Mouse (Mus musculus) limb, embryonic 11.5 days (tissue): ENCODE measurements around the gene Vax1. TPM values are rescaled to one million over a fixed set of nuclear protein-coding genes. Genes with fewer than 3 reads are reported as not detected.

Experiments used
- ATAC-seq: fragments of 200-750 bp; cut with Nextera tagmentation; 2 replicates; pipeline ENCODE4 v1.8.0; 2017; ENCODE audit warnings: low read depth; ENCODE audit not compliant: insufficient number of reproducible peaks, low FRiP score, low TSS enrichment
- DNase-seq: peaks from one replicate; pipeline ENCODE4 v3.0.0-alpha.2; 2015; ENCODE audit warnings: low spot score
- H3K27ac ChIP-seq: fragments of 300-500 bp; sonication (generic); replicated peaks from 2 replicates; pipeline ENCODE4 v1.5.1; 2014; ENCODE audit warnings: low read depth, mild to moderate bottlenecking, low read length
- H3K27me3 ChIP-seq: fragments of 300-500 bp; sonication (generic); 2 replicates; pipeline ENCODE4 v1.6.1; 2014; ENCODE audit warnings: mild to moderate bottlenecking, low read length, mixed read lengths; ENCODE audit not compliant: control insufficient read depth, insufficient read depth
- H3K36me3 ChIP-seq: fragments of 300-500 bp; sonication (generic); 2 replicates; pipeline ENCODE4 v1.6.1; 2014; ENCODE audit warnings: mild to moderate bottlenecking, low read length, moderate library complexity, mixed read lengths; ENCODE audit not compliant: control insufficient read depth, insufficient read depth
- H3K4me1 ChIP-seq: fragments of 300-500 bp; sonication (generic); 2 replicates; pipeline ENCODE4 v1.6.1; 2014; ENCODE audit warnings: low read length, mixed read lengths; ENCODE audit not compliant: control insufficient read depth, insufficient read depth
- H3K4me2 ChIP-seq: fragments of 300-500 bp; sonication (generic); 2 replicates; pipeline ENCODE4 v1.6.1; 2014; ENCODE audit warnings: low read depth, mild to moderate bottlenecking, moderate library complexity; ENCODE audit not compliant: severe bottlenecking
- H3K4me3 ChIP-seq: fragments of 300-500 bp; sonication (generic); 2 replicates; pipeline ENCODE4 v1.5.1; 2014; ENCODE audit warnings: low read depth, low read length
- H3K9ac ChIP-seq: fragments of 300-500 bp; sonication (generic); 2 replicates; pipeline ENCODE4 v1.6.1; 2014; ENCODE audit warnings: mild to moderate bottlenecking, low read length
- H3K9me3 ChIP-seq: fragments of 300-500 bp; sonication (generic); 2 replicates; pipeline ENCODE4 v1.6.1; 2016; ENCODE audit warnings: low read length; ENCODE audit not compliant: control insufficient read depth
- WGBS: fragments of 180-500 bp; shearing (Covaris S2); extraction: QIAGEN DNeasy Blood & Tissue Kit; methylation state at CpG from one replicate; pipeline ENCODE4 v1.1.7; 2014; 5-methylcytosine and 5-hydroxymethylcytosine counted together
- polyA plus RNA-seq: library from polyadenylated mRNA; unstranded; fragments of >200 nt; fragmentation: Nextera tagmentation; extraction: Ambion mirVana; gene quantifications from 2 replicates; pipeline ENCODE4 v1.2.1, GENCODE M21; 2014

The Vax1 gene
- polyA plus RNA-seq, 1 experiment from 2014 or later, result not detected

DNA sequence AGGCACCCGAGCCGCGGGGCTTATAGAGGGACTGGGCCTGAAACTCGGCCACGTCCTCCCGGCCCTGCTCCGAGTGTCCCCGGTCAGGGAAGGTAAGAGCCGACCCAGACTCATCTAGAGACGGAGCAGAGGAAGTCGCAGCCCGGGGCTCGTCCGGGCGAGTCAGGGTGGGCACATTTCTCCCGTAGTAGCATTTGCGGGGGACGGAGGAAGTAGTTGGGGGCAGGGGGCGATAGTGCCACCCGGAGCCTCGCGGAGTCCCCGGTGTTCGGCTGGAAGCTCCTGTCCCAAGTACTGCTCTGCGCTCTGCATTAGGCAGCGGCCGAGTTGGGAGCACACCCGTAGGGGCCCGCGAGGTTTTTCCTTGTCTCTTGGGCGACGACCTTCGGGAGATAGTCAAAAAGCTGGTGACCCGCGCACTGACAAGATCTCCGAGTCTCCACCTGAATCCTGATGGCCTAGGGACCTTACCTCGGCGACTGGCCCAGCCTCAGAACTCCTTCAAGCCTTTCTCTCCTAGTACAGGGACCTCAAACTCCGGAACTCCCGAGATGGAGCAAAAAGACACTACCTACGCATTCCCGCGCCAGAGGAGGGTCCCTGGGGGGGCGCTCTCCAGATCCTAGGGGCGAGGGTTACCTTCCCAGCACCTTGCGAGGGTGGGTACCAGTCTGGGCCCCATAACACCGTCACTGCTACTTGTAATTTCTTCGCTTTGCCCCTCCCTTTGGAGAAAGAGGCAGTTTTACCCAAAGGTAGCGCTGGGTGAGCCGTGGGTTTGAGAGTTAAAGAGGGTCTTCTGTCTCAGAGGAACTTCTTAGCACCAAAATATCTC, 24.3 kb upstream of the Vax1 start:
- Histone ChIP-seq H3K4me2 (peak overlapping the region; percentile 33), H3K27me3 (peaks cover 50% of the 10 kb centered on the region), H3K9me3 (no peaks in the 10 kb centered on the region), H3K4me3 (peak overlapping the region; percentile 15), H3K27ac (no peak overlapping the region), H3K36me3 (no peaks in the 10 kb centered on the region), H3K9ac (no peak overlapping the region; the same call in 1 of the 2 replicates), H3K4me1 (peaks cover 6% of the 10 kb centered on the region)
- WGBS, result under 1% methylated on average over 50 of the region's 50 CpGs
- peak; percentile 67 for DNase-seq
- ATAC-seq, result no peak

DNA sequence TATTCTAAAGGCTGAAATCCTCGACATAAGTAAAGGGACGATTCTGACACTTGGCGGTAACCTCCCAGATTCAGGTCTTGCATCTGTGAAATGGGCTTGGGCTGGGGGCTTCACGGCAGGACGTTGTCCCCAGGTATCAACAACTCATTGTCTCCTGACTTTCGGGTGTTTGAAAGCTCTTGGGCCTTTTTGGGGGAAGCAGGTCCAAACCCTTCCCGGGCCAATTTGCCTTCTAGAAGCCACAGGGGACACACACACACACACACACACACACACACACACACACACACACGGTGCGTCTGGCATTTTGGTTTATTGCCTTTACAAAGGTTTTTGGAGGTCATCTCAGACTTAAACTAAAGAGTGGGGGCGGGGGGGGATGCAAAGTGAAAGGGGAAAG, 23.6 kb upstream of the Vax1 start:
- no peak overlapping the region for H3K9ac ChIP-seq
- ATAC-seq (no peak), DNase-seq (peak; percentile 45)
- H3K27me3 ChIP-seq, result peaks cover 50% of the 10 kb centered on the region
- no peaks in the 10 kb centered on the region for H3K36me3 ChIP-seq
- no peak overlapping the region for H3K4me2 ChIP-seq
- H3K4me3 ChIP-seq, result no peak overlapping the region; the same call in 1 of the 2 replicates
- H3K9me3 ChIP-seq, result no peaks in the 10 kb centered on the region
- 0% methylated on average over 10 of the region's 10 CpGs for WGBS
- peaks cover 6% of the 10 kb centered on the region for H3K4me1 ChIP-seq
- no peak overlapping the region for H3K27ac ChIP-seq

DNA sequence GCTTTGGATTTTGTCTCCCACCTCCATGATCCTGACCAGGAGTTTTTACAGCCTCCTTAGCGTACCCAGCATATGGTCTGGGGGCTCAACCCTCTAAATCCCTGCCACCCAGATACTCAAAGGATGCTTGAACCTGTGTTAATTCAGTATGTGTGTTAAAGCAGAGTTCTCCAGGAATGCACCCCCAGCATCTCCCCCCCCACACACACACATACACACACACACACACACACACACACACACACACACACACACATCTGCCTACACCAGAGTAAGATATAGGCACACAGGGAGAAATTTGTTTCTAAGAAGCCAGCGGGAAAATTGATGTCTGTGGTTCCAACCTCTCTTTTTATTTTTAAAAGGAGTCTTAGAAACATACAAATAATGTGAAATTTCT, 22.6 kb upstream of the Vax1 start:
- Histone ChIP-seq H3K9ac (no peak overlapping the region), H3K4me1 (peaks cover 6% of the 10 kb centered on the region), H3K27ac (no peak overlapping the region), H3K36me3 (no peaks in the 10 kb centered on the region), H3K4me3 (no peak overlapping the region), H3K27me3 (peaks cover 52% of the 10 kb centered on the region), H3K4me2 (no peak overlapping the region), H3K9me3 (no peaks in the 10 kb centered on the region)
- 9% methylated on average over 2 of the region's 2 CpGs for WGBS
- ATAC-seq (no peak), DNase-seq (no peak)

DNA sequence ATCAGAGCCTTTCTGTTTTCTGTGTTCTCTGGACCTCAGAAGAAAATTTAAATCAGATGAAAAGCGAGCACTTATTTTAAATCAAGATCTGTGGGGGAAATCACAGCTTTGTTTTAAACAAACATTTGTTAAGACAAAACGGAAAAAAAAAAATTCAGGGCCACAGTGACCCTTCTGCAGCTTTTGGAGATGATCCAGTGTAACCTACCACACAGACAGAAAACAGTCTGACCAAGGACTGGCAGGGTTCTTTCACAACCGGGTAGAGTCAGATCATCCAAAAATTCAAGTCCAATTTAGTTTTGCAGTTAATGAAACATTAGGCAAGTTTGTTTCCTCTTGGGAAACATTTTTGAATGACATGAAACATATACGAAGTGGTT, 21.3 kb upstream of the Vax1 start:
- 8% methylated on average over 4 of the region's 4 CpGs for WGBS
- Histone ChIP-seq H3K4me3 (no peak overlapping the region), H3K4me2 (no peak overlapping the region), H3K9ac (no peak overlapping the region), H3K4me1 (peaks cover 6% of the 10 kb centered on the region), H3K27me3 (peaks cover 48% of the 10 kb centered on the region), H3K36me3 (no peaks in the 10 kb centered on the region), H3K9me3 (no peaks in the 10 kb centered on the region), H3K27ac (no peak overlapping the region)
- ATAC-seq (no peak), DNase-seq (no peak)

DNA sequence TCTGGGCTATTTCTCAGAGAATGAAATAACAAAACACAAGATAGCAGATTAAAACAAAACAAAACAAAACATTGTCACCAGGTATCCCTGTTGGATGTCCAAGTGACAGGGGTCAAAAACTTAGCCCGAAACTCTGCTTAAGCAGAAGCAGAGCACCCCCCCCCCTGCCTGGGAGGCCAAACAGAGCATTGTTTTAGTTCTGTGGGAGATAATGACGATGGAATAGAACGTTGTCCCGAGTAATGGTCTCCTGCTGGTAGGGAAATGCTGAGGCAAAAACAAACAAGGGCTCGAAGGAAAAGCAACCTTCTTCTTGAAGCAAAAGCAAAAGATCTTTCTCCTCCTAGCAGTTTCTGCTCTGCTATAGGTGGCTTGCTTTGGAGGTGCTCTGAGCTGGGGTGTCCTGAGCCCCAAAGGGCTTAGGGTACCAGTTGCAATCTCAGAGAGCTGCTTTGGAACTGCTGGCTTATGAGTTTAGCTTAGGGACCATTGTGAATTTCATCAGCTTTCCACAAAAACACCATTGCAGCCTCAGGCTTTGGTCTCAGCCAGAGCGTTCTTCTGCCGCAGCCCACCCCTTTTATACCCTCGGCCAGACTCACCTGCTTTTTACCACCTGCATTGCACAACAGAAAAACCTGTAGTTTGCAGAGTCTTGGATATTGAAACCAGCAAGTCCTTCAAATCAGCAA, 20.7 kb upstream of the Vax1 start:
- H3K4me3 ChIP-seq, result no peak overlapping the region
- DNase-seq (peak; percentile 35), ATAC-seq (no peak)
- H3K9me3 ChIP-seq, result no peaks in the 10 kb centered on the region
- 2% methylated on average over 8 of the region's 8 CpGs for WGBS
- H3K27me3 ChIP-seq, result peaks cover 43% of the 10 kb centered on the region
- H3K9ac ChIP-seq, result no peak overlapping the region
- H3K36me3 ChIP-seq, result no peaks in the 10 kb centered on the region
- H3K4me2 ChIP-seq, result no peak overlapping the region
- peaks cover 6% of the 10 kb centered on the region for H3K4me1 ChIP-seq
- H3K27ac ChIP-seq, result no peak overlapping the region

DNA sequence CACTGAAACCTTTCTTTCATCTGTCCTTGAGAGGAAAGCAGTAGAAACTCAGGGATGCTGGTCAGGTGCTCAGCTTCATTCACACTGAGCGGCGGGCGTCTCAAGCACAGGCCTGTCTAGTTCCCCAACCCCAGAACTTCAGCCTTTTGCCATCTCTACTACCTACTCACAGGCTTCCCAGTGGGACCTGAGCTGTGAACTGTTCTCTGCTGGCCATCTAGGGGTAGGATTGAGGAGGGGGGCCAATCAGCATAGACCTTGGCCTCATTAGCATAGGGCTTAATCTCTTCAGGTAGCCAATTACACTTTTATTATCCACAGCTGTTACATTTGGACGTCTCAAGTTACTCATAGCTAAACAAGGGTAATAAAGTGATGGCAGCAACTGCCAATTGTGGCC, 19.1 kb upstream of the Vax1 start:
- Histone ChIP-seq H3K4me2 (no peak overlapping the region), H3K27me3 (peaks cover 34% of the 10 kb centered on the region), H3K4me3 (no peak overlapping the region), H3K4me1 (peaks cover 4% of the 10 kb centered on the region), H3K27ac (no peak overlapping the region), H3K36me3 (no peaks in the 10 kb centered on the region), H3K9ac (no peak overlapping the region), H3K9me3 (no peaks in the 10 kb centered on the region)
- 0 out of 2 replicates have a peak, but pooled peaks have one; percentile 44 for ATAC-seq
- 3% methylated on average over 4 of the region's 4 CpGs for WGBS
- no peak for DNase-seq

DNA sequence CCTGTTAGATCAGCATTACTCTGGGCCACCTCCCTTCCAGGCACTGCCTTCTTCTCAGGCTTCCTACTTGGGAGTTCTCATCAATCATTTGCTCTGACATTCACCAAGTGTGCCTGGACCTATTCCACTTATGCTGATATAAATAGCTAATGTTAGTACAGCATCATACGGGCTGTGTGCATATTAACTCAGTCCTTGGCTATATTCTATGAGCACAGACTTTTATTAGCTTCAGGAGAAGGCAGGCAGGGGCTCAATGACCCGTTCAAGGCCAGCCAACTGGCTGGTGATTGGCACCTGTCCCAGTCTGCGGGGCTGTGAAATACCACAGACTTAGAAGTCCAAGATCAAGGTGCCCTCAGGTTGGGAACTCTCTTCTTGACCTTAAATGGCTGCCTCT, 14.1 kb upstream of the Vax1 start:
- whole genome bisulfite sequencing, result 50% methylated on average over 3 of the region's 3 CpGs
- H3K36me3 ChIP-seq, result no peaks in the 10 kb centered on the region
- ATAC-seq (no peak), DNase-seq (no peak)
- no peak overlapping the region for H3K27ac ChIP-seq
- no peak overlapping the region for H3K4me3 ChIP-seq
- H3K9ac ChIP-seq, result no peak overlapping the region
- H3K4me1 ChIP-seq, result no peaks in the 10 kb centered on the region
- peaks cover 8% of the 10 kb centered on the region; the same call in 1 of the 2 replicates for H3K27me3 ChIP-seq
- no peaks in the 10 kb centered on the region for H3K9me3 ChIP-seq
- H3K4me2 ChIP-seq, result no peak overlapping the region

DNA sequence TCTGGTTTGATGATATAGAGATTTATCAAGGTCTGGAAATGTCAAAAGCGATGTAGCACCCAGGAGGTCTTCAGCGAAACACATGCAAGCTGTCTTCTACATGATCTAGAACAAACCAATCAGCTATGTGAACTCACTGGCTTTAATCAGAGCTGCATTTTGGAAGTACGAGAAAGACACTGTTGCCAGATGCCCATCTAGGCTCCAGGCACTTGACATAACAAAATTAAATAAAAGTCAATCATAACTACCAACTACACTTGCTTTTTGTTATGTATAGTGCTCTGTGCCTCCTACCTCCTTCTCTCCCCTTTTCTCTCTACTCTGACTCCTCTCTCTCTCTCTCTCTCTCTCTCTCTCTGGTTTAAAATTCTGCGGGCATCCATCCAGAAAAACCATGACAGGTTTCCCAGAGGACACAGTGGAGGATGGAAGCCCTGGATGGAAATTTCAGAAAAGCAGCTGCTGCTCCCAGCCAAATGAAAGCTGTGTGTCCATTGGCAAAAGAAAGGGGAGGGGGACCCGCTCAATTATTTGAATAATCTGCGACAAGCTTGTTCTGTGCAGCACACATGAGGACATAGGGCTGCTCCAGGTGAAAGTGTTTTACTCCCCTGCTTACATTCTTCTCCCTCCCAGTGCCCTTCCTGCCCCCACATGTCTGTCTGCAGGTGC, 3.6 kb upstream of the Vax1 start:
- H3K36me3 ChIP-seq, result no peaks in the 10 kb centered on the region
- peaks cover 66% of the 10 kb centered on the region for H3K27me3 ChIP-seq
- no peak overlapping the region for H3K4me2 ChIP-seq
- WGBS, result 13% methylated on average over 6 of the region's 6 CpGs
- DNase-seq (no peak), ATAC-seq (no peak)
- H3K4me1 ChIP-seq, result 0 out of 2 replicates have a peak, but pooled peaks cover 3% of the 10 kb centered on the region
- H3K4me3 ChIP-seq, result no peak overlapping the region
- no peak overlapping the region for H3K9ac ChIP-seq
- no peak overlapping the region for H3K27ac ChIP-seq
- H3K9me3 ChIP-seq, result no peaks in the 10 kb centered on the region
